Mouse (Mus musculus) lung, embryonic 14.5 days (tissue): ENCODE measurements at regions not wholly inside any gene's neighbourhood (a gene's known extent, or its start where the extent isn't known, plus 50 kb on each side); places are given as distances from the start of the nearest gene placed in this dataset.
"Not testable (repeated sequence)": the region's sequence is repeated elsewhere in the genome, so short reads cannot be mapped to it uniquely, and the experiment has no call there.

Source experiments
- ATAC-seq: fragments of 200-750 bp; cut with Nextera tagmentation; 2 replicates; pipeline ENCODE4 v1.8.0; 2017; ENCODE audit warnings: mild to moderate bottlenecking, moderate TSS enrichment, moderate library complexity; ENCODE audit not compliant: insufficient read depth
- DNase-seq: peaks from one replicate; pipeline ENCODE4 v3.0.0-alpha.2; 2015
- H3K27ac ChIP-seq: fragments of 300-500 bp; sonication (generic); 2 replicates; pipeline ENCODE4 v1.5.1; 2014; ENCODE audit warnings: low read depth, mild to moderate bottlenecking, moderate library complexity
- H3K27me3 ChIP-seq: fragments of 300-500 bp; sonication (generic); 2 replicates; pipeline ENCODE4 v1.6.1; 2014; ENCODE audit warnings: low read length, control low read depth; ENCODE audit not compliant: insufficient read depth
- H3K36me3 ChIP-seq: fragments of 300-500 bp; sonication (generic); 2 replicates; pipeline ENCODE4 v1.6.1; 2014; ENCODE audit warnings: control low read depth; ENCODE audit not compliant: insufficient read depth
- H3K4me1 ChIP-seq: fragments of 300-500 bp; sonication (generic); 2 replicates; pipeline ENCODE4 v1.6.1; 2014; ENCODE audit warnings: antibody characterized with exemption, control low read depth; ENCODE audit not compliant: insufficient read depth
- H3K4me2 ChIP-seq: fragments of 300-500 bp; sonication (generic); 2 replicates; pipeline ENCODE4 v1.6.1; 2014; ENCODE audit warnings: mild to moderate bottlenecking
- H3K4me3 ChIP-seq: fragments of 300-500 bp; sonication (generic); 2 replicates; pipeline ENCODE4 v1.5.1; 2014; ENCODE audit warnings: low read depth, low read length
- H3K9ac ChIP-seq: fragments of 300-500 bp; sonication (generic); 2 replicates; pipeline ENCODE4 v1.6.1; 2014
- H3K9me3 ChIP-seq: fragments of 300-500 bp; sonication (generic); 2 replicates; pipeline ENCODE4 v1.6.1; 2016; ENCODE audit warnings: low read depth, low read length, control low read depth
- CTCF ChIP-seq: IDR thresholded peaks from 2 replicates; pipeline ENCODE4 v1.5.1; 2016; ENCODE audit warnings: antibody characterized with exemption, low read depth
- WGBS: fragments of 180-500 bp; shearing (Covaris S2); extraction: QIAGEN DNeasy Blood & Tissue Kit; methylation state at CpG from one replicate; pipeline ENCODE4 v1.1.7; 2014; 5-methylcytosine and 5-hydroxymethylcytosine counted together

DNA sequence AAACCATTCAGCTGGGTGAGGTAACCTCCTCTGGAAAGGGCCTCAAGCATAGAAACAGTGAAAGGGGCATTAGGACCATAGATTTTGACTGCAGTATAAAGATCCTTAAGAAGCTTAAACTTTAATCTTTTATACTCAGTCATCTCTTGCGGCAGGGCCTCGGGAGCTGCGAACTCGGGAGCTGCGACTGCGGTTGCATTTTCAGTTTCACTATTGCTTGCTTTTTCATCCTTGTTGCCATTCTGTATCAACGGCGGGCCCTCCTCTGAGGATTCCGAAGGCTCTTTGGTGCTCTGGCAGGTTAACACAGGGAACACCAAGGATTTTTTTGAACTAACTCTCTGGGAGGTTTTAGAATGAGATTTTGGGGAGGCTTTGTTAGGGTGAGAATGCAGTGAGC is 333.9 kb downstream of the Impad1 start:
- DNase-seq: no peak
- Histone ChIP-seq H3K36me3 (no peaks in the 10 kb centered on the region), H3K4me2 (no peak overlapping the region), H3K9me3 (no peaks in the 10 kb centered on the region), H3K4me1 (no peaks in the 10 kb centered on the region), H3K27ac (no peak overlapping the region), H3K9ac (no peak overlapping the region), H3K27me3 (no peaks in the 10 kb centered on the region), H3K4me3 (no peak overlapping the region)
- no peak for ATAC-seq
- no peak for TF ChIP-seq CTCF
- 86% methylated on average over 9 of the region's 9 CpGs for WGBS

DNA sequence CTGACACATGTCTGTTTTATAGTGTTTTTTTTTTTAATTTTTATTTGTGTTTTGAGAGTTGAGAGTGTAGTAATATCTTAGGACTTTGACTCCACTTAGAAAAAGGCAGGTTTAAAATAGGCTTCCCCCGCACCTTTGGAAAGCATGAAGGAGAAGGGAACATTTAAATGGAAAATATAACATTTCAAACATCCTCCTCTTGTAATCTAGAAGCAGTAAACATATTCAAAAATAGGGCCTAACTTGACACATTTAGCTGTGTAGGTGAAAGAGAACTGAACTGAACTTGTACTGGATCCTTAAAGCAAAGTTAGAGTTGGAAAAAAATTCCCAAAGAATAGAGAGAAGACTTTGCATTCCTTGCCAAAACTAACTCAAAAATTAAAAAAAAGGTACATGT is 343.1 kb downstream of the Impad1 start:
- Histone ChIP-seq H3K36me3 (no peaks in the 10 kb centered on the region), H3K4me3 (no peak overlapping the region), H3K4me1 (no peaks in the 10 kb centered on the region), H3K9ac (no peak overlapping the region), H3K9me3 (no peaks in the 10 kb centered on the region), H3K27me3 (no peaks in the 10 kb centered on the region), H3K4me2 (no peak overlapping the region), H3K27ac (no peak overlapping the region)
- ATAC-seq (no peak), DNase-seq (no peak)
- TF ChIP-seq CTCF: no peak
- WGBS: 90% methylated on average over 1 of the region's 1 CpGs

DNA sequence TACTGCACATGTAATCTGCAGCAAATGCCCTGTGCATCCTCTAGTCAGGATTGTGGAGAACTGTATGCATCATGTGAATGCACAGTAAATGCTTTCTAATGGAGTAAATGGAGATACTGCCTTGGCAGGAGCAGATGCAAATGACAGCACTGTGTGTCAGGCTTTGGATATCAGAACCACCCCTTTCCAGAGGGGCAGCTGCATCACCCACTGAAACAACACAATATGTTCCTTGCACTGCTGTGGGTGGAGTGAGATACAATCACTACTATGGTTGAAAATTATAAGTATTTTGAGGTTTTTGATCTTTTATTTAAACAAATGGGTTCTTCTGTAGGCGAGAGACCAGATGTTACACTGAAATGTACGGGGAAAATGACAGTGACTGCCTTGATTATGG is 350.5 kb downstream of the Impad1 start:
- WGBS: 62% methylated on average over 2 of the region's 2 CpGs
- no peak for TF ChIP-seq CTCF
- Histone ChIP-seq H3K4me3 (no peak overlapping the region), H3K27ac (no peak overlapping the region), H3K4me1 (no peaks in the 10 kb centered on the region), H3K9me3 (no peaks in the 10 kb centered on the region), H3K36me3 (no peaks in the 10 kb centered on the region), H3K9ac (no peak overlapping the region), H3K27me3 (no peaks in the 10 kb centered on the region), H3K4me2 (no peak overlapping the region)
- ATAC-seq: no peak
- no peak for DNase-seq

DNA sequence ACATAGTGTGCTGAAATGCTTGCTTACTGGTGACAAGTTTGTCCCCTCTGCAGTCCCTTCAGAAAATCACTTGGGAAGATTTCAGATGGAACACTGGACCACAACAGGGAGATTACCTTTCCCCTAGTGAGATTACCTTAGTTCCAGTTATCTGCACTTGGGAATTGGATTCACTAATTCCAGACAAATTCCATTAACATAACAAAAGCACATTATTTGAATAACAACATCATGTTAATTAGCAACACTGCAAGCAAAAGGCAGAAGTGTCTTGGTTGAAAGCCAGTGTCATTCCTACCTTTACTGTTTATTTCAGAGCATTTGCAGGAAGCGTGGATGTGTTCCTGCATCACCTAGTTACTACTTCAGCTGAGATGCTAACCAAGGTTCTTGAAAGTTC is 355.6 kb downstream of the Impad1 start:
- Histone ChIP-seq H3K27ac (no peak overlapping the region), H3K4me1 (no peaks in the 10 kb centered on the region), H3K4me2 (no peak overlapping the region), H3K9ac (no peak overlapping the region), H3K9me3 (no peaks in the 10 kb centered on the region), H3K4me3 (no peak overlapping the region), H3K27me3 (no peaks in the 10 kb centered on the region), H3K36me3 (no peaks in the 10 kb centered on the region)
- DNase-seq (no peak), ATAC-seq (no peak)
- no peak for TF ChIP-seq CTCF
- 76% methylated on average over 1 of the region's 1 CpGs for WGBS

DNA sequence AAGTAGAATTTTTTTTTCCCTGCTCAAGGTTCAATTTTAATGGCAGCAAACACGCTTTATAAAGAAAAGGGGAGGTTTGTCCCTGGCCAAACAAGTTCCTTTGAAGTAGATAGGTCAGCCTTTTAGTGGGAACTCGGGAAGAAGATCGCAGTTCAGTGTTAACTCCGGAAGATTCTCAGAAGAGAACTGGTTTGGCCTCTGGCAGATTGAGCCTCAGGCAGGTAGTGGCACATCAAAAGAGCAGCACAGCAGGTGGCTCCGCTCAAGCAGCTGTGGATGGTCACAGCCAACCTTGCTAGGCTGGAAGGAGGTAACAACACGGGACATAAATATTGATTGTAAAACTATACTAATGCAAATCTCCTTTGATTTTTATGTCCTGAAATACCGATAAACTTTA is 347.2 kb upstream of the Sdr16c6 start:
- H3K4me1 ChIP-seq, H3K27me3 ChIP-seq, H3K9ac ChIP-seq, H3K9me3 ChIP-seq, DNase-seq, H3K4me2 ChIP-seq, H3K36me3 ChIP-seq, ATAC-seq, H3K4me3 ChIP-seq, H3K27ac ChIP-seq: not testable (repeated sequence)
- WGBS: 31% methylated on average over 7 of the region's 7 CpGs

DNA sequence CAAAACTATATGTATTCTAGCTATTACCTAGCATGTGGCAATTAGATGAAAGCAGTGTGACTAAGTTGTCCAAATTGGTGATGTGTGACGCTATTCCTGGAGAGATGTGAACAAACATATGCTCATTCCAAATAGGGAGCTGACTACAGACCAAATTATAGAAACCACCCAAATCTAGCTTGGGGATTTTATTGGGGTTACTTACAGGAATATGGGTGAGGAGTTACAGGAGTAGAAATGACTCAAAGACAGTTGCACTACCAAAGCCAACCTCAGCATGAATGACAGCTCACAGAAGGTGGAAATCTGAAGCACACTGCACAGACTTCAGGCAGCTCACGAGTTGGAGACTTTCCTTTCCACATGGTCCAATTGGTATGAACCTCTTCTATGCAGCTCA is 326.5 kb upstream of the Sdr16c6 start:
- Histone ChIP-seq H3K27ac (no peak overlapping the region), H3K36me3 (no peaks in the 10 kb centered on the region), H3K27me3 (no peaks in the 10 kb centered on the region), H3K4me2 (no peak overlapping the region), H3K9ac (no peak overlapping the region), H3K4me3 (no peak overlapping the region), H3K9me3 (no peaks in the 10 kb centered on the region), H3K4me1 (no peaks in the 10 kb centered on the region)
- DNase-seq (no peak), ATAC-seq (no peak)
- TF ChIP-seq CTCF: no peak
- 65% methylated on average over 2 of the region's 2 CpGs for WGBS

DNA sequence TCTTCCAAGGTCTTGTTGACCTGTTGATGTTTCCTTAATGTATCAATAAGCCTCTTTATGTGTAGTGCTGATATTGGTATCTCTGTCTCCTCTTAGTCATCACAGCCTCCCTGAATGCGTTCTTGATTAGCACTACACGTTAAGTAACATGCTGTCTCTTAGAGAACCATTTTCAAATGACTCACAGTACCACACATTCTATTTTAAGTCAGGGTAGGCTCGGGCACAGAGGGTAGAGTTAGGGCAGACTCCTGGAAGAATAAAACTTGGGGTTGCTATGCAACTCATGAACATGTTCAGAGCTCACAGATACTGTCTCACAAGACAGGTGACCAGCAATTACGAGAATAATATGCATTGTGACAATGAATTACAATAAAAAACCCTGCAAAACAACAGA is 320.1 kb upstream of the Sdr16c6 start:
- H3K4me3 ChIP-seq: no peak overlapping the region
- 72% methylated on average over 4 of the region's 4 CpGs for WGBS
- TF ChIP-seq CTCF: no peak

DNA sequence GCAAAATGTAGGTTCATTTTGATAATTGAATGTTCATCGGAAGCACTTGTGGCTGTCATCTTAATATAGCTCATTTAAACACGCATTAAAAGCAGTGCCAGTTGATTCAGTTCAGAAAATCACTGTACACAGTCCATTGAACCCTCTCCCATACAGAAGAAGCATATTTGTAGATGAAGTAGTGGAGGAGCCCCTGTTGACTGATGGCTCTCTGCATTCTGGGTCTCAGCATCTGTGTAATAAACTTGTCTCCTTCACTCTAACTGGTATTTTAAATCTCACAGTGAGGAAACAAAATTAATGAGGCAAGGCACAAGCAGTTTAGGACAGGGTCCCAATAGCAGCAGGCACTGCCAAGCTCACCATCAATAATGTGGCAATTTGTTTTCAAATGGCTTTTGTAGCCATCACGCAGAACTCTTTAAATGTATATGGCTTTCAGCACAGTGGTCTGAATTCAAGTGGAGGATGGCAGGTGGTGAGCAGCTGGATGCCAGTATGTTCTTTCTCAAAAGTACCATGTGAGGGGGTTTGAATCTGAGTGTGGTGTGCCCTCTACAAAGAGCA is 302.8 kb upstream of the Sdr16c6 start:
- no peak for TF ChIP-seq CTCF
- no peak overlapping the region for H3K27ac ChIP-seq
- no peaks in the 10 kb centered on the region for H3K9me3 ChIP-seq
- no peaks in the 10 kb centered on the region for H3K4me1 ChIP-seq
- H3K4me3 ChIP-seq: no peak overlapping the region
- H3K36me3 ChIP-seq: no peaks in the 10 kb centered on the region
- no peak for DNase-seq
- H3K9ac ChIP-seq: no peak overlapping the region
- no peak for ATAC-seq
- no peaks in the 10 kb centered on the region for H3K27me3 ChIP-seq
- H3K4me2 ChIP-seq: no peak overlapping the region
- 84% methylated on average over 3 of the region's 3 CpGs for WGBS

More for the DNA sequence above, 320.1 kb upstream of the Sdr16c6 start:
- DNase-seq: no peak
- no peaks in the 10 kb centered on the region for H3K36me3 ChIP-seq
- no peak overlapping the region for H3K9ac ChIP-seq
- no peak for ATAC-seq
- H3K4me1 ChIP-seq: no peaks in the 10 kb centered on the region
- no peak overlapping the region for H3K27ac ChIP-seq
- H3K4me2 ChIP-seq: no peak overlapping the region
- no peaks in the 10 kb centered on the region for H3K9me3 ChIP-seq
- H3K27me3 ChIP-seq: no peaks in the 10 kb centered on the region
